Mouse (Mus musculus) cerebellum, adult 2 months (tissue): ENCODE results near the gene Tmod1.

ENCODE experiments used
- CTCF ChIP-seq: fragments of 200-500 bp; IDR thresholded peaks from 2 replicates; pipeline ENCODE4 v1.5.1; 2011; ENCODE audit warnings: low read depth, mild to moderate bottlenecking, control low read depth, low read length, moderate library complexity, borderline replicate concordance; ENCODE audit not compliant: insufficient read depth
- POLR2A ChIP-seq: fragments of 200-500 bp; IDR thresholded peaks from 2 replicates; pipeline ENCODE4 v1.6.1; 2011; ENCODE audit warnings: low read length, control low read depth, borderline replicate concordance; ENCODE audit not compliant: insufficient read depth

GRCm38 (mm10) chr4:46117536-46117935 is 78.8 kb downstream of the Tmod1 start:
- TF ChIP-seq CTCF = no peak
- TF ChIP-seq POLR2A = no peak
